Mouse (Mus musculus) lung, postnatal 0 days (tissue): ENCODE data around the gene Syne3.

ENCODE experiments used
- CTCF ChIP-seq: IDR thresholded peaks from 2 replicates; pipeline ENCODE4 v1.5.1; 2016; ENCODE audit warnings: antibody characterized with exemption, mild to moderate bottlenecking
- EP300 ChIP-seq: IDR thresholded peaks from 2 replicates; pipeline ENCODE4 v1.6.1; 2016; ENCODE audit warnings: antibody characterized with exemption, mild to moderate bottlenecking, control low read depth

GRCm38 (mm10) chr12:104881518-104882060 is 128.0 kb downstream of the Syne3 start:
- TF ChIP-seq CTCF (no peak), EP300 (no peak)
